Comparison of ENCODE assay signal across 9 mouse cellular contexts in genomic region chr12:72081961-72082360, GRCm38 (mm10). TPM values are rescaled to one million over a fixed set of nuclear protein-coding genes. Genes with fewer than 3 reads are reported as not detected.
DNase-seq lines count a peak whose midpoint lies in the region; ATAC-seq and TF ChIP-seq lines count a peak whose summit lies in the region.
"Had no signal": no experiment of that assay in that cellular context is flagged by ENCODE, and none has a peak within 500 bp of the region (broad histone marks: within the 10 kb centered on the region; RNA-seq: fewer than 3 reads in every experiment).

No protein-coding gene starts in this region.

- H3K9ac ChIP-seq in kidney, embryonic 15.5 days, result no peak overlapping the region
- no peak overlapping the region for H3K9ac ChIP-seq in embryonic facial prominence, embryonic 13.5 days
- H3K9ac ChIP-seq in intestine, embryonic 15.5 days, result no peak overlapping the region
- no peak overlapping the region for H3K9ac ChIP-seq in midbrain, embryonic 16.5 days (ENCODE audit: low read depth, low read length)

- H3K9me3 ChIP-seq in kidney, embryonic 15.5 days (replicated peaks), result no peaks in the 10 kb centered on the region
- no peaks in the 10 kb centered on the region for H3K9me3 ChIP-seq in embryonic facial prominence, embryonic 13.5 days
- no peaks in the 10 kb centered on the region for H3K9me3 ChIP-seq in intestine, embryonic 15.5 days
- H3K9me3 ChIP-seq in midbrain, embryonic 16.5 days (replicated peaks; ENCODE audit: control insufficient read depth, low read length, poor library complexity, severe bottlenecking), result no peaks in the 10 kb centered on the region

- no peak for TF ChIP-seq CTCF in kidney, adult 2 months (conservative IDR thresholded peaks at IDR 0.05; ENCODE audit: insufficient read depth, insufficient read length, low read depth, low read length)

- H3K4me2 ChIP-seq in kidney, embryonic 15.5 days, result peak overlapping the region; percentile 56
- peak overlapping the region; percentile 49 for H3K4me2 ChIP-seq in embryonic facial prominence, embryonic 13.5 days
- H3K4me2 ChIP-seq in intestine, embryonic 15.5 days (replicated peaks), result peak overlapping the region; percentile 57; the same call in 1 of the 2 replicates
- peak overlapping the region; percentile 52; the same call in 1 of the 2 replicates for H3K4me2 ChIP-seq in midbrain, embryonic 16.5 days (ENCODE audit: low read length)

- TF ChIP-seq POLR2A in kidney, adult 2 months (IDR thresholded peaks at IDR 0.05; ENCODE audit: low read depth, low read length), result no peak

- no peak overlapping the region for H3K27ac ChIP-seq in kidney, embryonic 15.5 days
- H3K27ac ChIP-seq in kidney, adult 2 months (ENCODE audit: insufficient read depth, low read depth, low read length), result no peak overlapping the region
- no peak overlapping the region for H3K27ac ChIP-seq in embryonic facial prominence, embryonic 13.5 days
- H3K27ac ChIP-seq in intestine, embryonic 15.5 days, result no peak overlapping the region
- no peak overlapping the region for H3K27ac ChIP-seq in midbrain, embryonic 16.5 days (ENCODE audit: low read length)

- 0 out of 2 replicates have a peak overlapping the region, but pooled peaks have one; percentile 27 for H3K4me3 ChIP-seq in kidney, embryonic 15.5 days (replicated peaks)
- no peak overlapping the region for H3K4me3 ChIP-seq in kidney, adult 2 months (ENCODE audit: insufficient read depth, low read depth, low read length)
- 0 out of 2 replicates have a peak overlapping the region, but pooled peaks have one; percentile 20 for H3K4me3 ChIP-seq in embryonic facial prominence, embryonic 13.5 days
- peak overlapping the region; percentile 29 for H3K4me3 ChIP-seq in intestine, embryonic 15.5 days (replicated peaks)
- no peak overlapping the region for H3K4me3 ChIP-seq in midbrain, embryonic 16.5 days (ENCODE audit: low read depth, low read length)

- DNase-seq in kidney, adult 2 months, result no peak
- no peak for DNase-seq in Muller cell, postnatal 12 days (ENCODE audit: inconsistent ontology term)
- no peak for DNase-seq in urinary bladder, postnatal 25 days (ENCODE audit: low spot score)
- DNase-seq: layer of hippocampus, postnatal 36 days had no signal

- ATAC-seq in kidney, embryonic 15.5 days (replicated peaks; ENCODE audit: low FRiP score), result no peak
- ATAC-seq in embryonic facial prominence, embryonic 13.5 days (ENCODE audit: insufficient number of reproducible peaks, insufficient read depth, low FRiP score, low TSS enrichment, low read depth), result no peak
- no peak for ATAC-seq in intestine, embryonic 15.5 days
- ATAC-seq in midbrain, embryonic 16.5 days, result no peak
- ATAC-seq: inflammation-experienced regulatory T-cells, adult 6 months had no signal

- H3K4me1 ChIP-seq in kidney, embryonic 15.5 days, result peaks cover 24% of the 10 kb centered on the region
- peaks cover 9% of the 10 kb centered on the region; the same call in 1 of the 2 replicates for H3K4me1 ChIP-seq in kidney, adult 2 months (ENCODE audit: control insufficient read depth, insufficient read depth, low read length)
- H3K4me1 ChIP-seq in embryonic facial prominence, embryonic 13.5 days, result peaks cover 29% of the 10 kb centered on the region
- peaks cover 16% of the 10 kb centered on the region; the same call in 1 of the 2 replicates for H3K4me1 ChIP-seq in intestine, embryonic 15.5 days (replicated peaks)
- H3K4me1 ChIP-seq in midbrain, embryonic 16.5 days (ENCODE audit: control insufficient read depth, insufficient read depth, low read length), result peaks cover 9% of the 10 kb centered on the region

- 0 out of 2 replicates have a peak, but pooled peaks cover under 1% of the 10 kb centered on the region for H3K36me3 ChIP-seq in kidney, embryonic 15.5 days
- H3K36me3 ChIP-seq in kidney, adult 2 months (ENCODE audit: control insufficient read depth, insufficient read depth, low read length), result no peaks in the 10 kb centered on the region; the same call in 1 of the 2 replicates
- no peaks in the 10 kb centered on the region for H3K36me3 ChIP-seq in embryonic facial prominence, embryonic 13.5 days
- H3K36me3 ChIP-seq in intestine, embryonic 15.5 days, result 0 out of 2 replicates have a peak, but pooled peaks cover under 1% of the 10 kb centered on the region
- H3K36me3 ChIP-seq in midbrain, embryonic 16.5 days (ENCODE audit: control insufficient read depth, insufficient read depth, low read length), result no peaks in the 10 kb centered on the region

- 77% methylated on average over 3 of the region's 3 CpGs for WGBS in kidney, embryonic 15.5 days
- WGBS in kidney, adult 2 months, result 80% methylated on average over 3 of the region's 3 CpGs
- WGBS in embryonic facial prominence, embryonic 13.5 days, result 66% methylated on average over 3 of the region's 3 CpGs
- WGBS in intestine, embryonic 15.5 days, result 78% methylated on average over 3 of the region's 3 CpGs
- 73% methylated on average over 3 of the region's 3 CpGs for WGBS in midbrain, embryonic 16.5 days

- no peaks in the 10 kb centered on the region for H3K27me3 ChIP-seq in kidney, embryonic 15.5 days
- no peaks in the 10 kb centered on the region for H3K27me3 ChIP-seq in kidney, adult 2 months (replicated peaks; ENCODE audit: control insufficient read depth, insufficient read depth, low read length)
- H3K27me3 ChIP-seq in embryonic facial prominence, embryonic 13.5 days, result no peaks in the 10 kb centered on the region
- H3K27me3 ChIP-seq in intestine, embryonic 15.5 days (replicated peaks), result no peaks in the 10 kb centered on the region
- no peaks in the 10 kb centered on the region for H3K27me3 ChIP-seq in midbrain, embryonic 16.5 days (ENCODE audit: control insufficient read depth, insufficient read depth, low read depth, low read length)

RNA-seq across cellular contexts. Expression of gene L3hypdh, which starts 3.3 kb away (rescaled TPM):
- polyA plus RNA-seq in kidney, embryonic 15.5 days (2015; fragmentation: Nextera tagmentation; extraction: Ambion mirVana), result 22.4 and 23.7 TPM in 2 replicates
- polyA plus RNA-seq in kidney, adult 2 months (2012; rRNA removed), result 35.4 and 49.9 TPM in 2 replicates
- polyA plus RNA-seq in embryonic facial prominence, embryonic 13.5 days (2015; fragmentation: Nextera tagmentation; extraction: Ambion mirVana), result 21.9 and 23.4 TPM in 2 replicates
- polyA plus RNA-seq in intestine, embryonic 15.5 days (2015; fragmentation: Nextera tagmentation; extraction: Ambion mirVana), result 15.2 and 16.2 TPM in 2 replicates
- polyA plus RNA-seq in midbrain, embryonic 16.5 days (2015; fragmentation: Nextera tagmentation; extraction: Ambion mirVana), result 8.8 and 10.9 TPM in 2 replicates

RNA-seq across cellular contexts. Expression of gene Jkamp, which starts 3.4 kb away (rescaled TPM):
- polyA plus RNA-seq in kidney, embryonic 15.5 days (2015; fragmentation: Nextera tagmentation; extraction: Ambion mirVana), result 83.0 and 86.2 TPM in 2 replicates
- 104 and 114 TPM in 2 replicates for polyA plus RNA-seq in kidney, adult 2 months (2012; rRNA removed)
- polyA plus RNA-seq in embryonic facial prominence, embryonic 13.5 days (2015; fragmentation: Nextera tagmentation; extraction: Ambion mirVana), result 75.3 and 85.3 TPM in 2 replicates
- polyA plus RNA-seq in intestine, embryonic 15.5 days (2015; fragmentation: Nextera tagmentation; extraction: Ambion mirVana), result 59.8 and 66.7 TPM in 2 replicates
- 117 and 127 TPM in 2 replicates for polyA plus RNA-seq in midbrain, embryonic 16.5 days (2015; fragmentation: Nextera tagmentation; extraction: Ambion mirVana)

RNA-seq across cellular contexts. Expression of gene Gpr135, which starts 11.0 kb away (rescaled TPM):
- 0.57 and 0.85 TPM in 2 replicates for polyA plus RNA-seq in kidney, embryonic 15.5 days (2015; fragmentation: Nextera tagmentation; extraction: Ambion mirVana)
- 3.0 and 5.5 TPM in 2 replicates for polyA plus RNA-seq in kidney, adult 2 months (2012; rRNA removed)
- polyA plus RNA-seq in embryonic facial prominence, embryonic 13.5 days (2015; fragmentation: Nextera tagmentation; extraction: Ambion mirVana), result 0.97 and 1.2 TPM in 2 replicates
- 0.54 and 0.68 TPM in 2 replicates for polyA plus RNA-seq in intestine, embryonic 15.5 days (2015; fragmentation: Nextera tagmentation; extraction: Ambion mirVana)
- polyA plus RNA-seq in midbrain, embryonic 16.5 days (2015; fragmentation: Nextera tagmentation; extraction: Ambion mirVana), result 8.3 and 9.1 TPM in 2 replicates
- polyA plus RNA-seq: inflammation-experienced regulatory T-cells, adult 6 months had no signal

Comparison
In these comparisons a context has a peak if more than half of its experiments do, and no peak if none do; other contexts are left out.
1. H3K4me3 ChIP-seq: peak in kidney, embryonic 15.5 days (single experiment), embryonic facial prominence, embryonic 13.5 days (single experiment) and intestine, embryonic 15.5 days (single experiment); none in kidney, adult 2 months (single experiment) and midbrain, embryonic 16.5 days (single experiment).
2. Peak in every context shown above with its lines, with median percentiles within 50 percentile points of each other: H3K4me2 ChIP-seq.